Mouse (Mus musculus): ENCODE measurements around the gene Trcg1. TPM values are rescaled to one million over a fixed set of nuclear protein-coding genes. Genes with fewer than 3 reads are reported as not detected.
"Not testable (repeated sequence)": the region's sequence is repeated elsewhere in the genome, so short reads cannot be mapped to it uniquely, and the experiment has no call there.

The Trcg1 gene
- polyA plus RNA-seq, 1 experiment, result not detected

- peak; percentile 59 for DNase-seq
- peaks cover 20% of the 10 kb centered on the region for H3K4me1 ChIP-seq (ENCODE audit: control insufficient read depth, insufficient read depth, low read length)
- H3K27ac ChIP-seq (ENCODE audit: insufficient read depth, low read depth, low read length), result peak overlapping the region; percentile 14; the same call in 1 of the 2 replicates
- no peak overlapping the region for H3K4me3 ChIP-seq (ENCODE audit: insufficient read depth, low read depth, low read length)
- H3K27me3 ChIP-seq (replicated peaks; ENCODE audit: control insufficient read depth, insufficient read depth, low read length), result no peaks in the 10 kb centered on the region
- TF ChIP-seq POLR2A (IDR thresholded peaks at IDR 0.05; ENCODE audit: low read depth, low read length), result no peak
- TF ChIP-seq CTCF (conservative IDR thresholded peaks at IDR 0.05; ENCODE audit: insufficient read depth, insufficient read length, low read depth, low read length), result no peak
- WGBS, result 51% methylated on average over 13 of the region's 13 CpGs
- no peaks in the 10 kb centered on the region for H3K36me3 ChIP-seq (ENCODE audit: control insufficient read depth, insufficient read depth, low read length)
Measured at GRCm38 (mm10) chr9:57225780-57226627, 10.4 kb upstream of the Trcg1 start.

- H3K4me1 ChIP-seq (ENCODE audit: control insufficient read depth, insufficient read depth, low read length), result peaks cover 20% of the 10 kb centered on the region
Measured at GRCm38 (mm10) chr9:57226628-57227122, 9.7 kb upstream of the Trcg1 start.

GRCm38 (mm10) chr9:57227203-57227602 is 9.2 kb upstream of the Trcg1 start:
- Histone ChIP-seq H3K36me3 (ENCODE audit: control insufficient read depth, insufficient read depth, low read length) (no peaks in the 10 kb centered on the region), H3K4me1 (ENCODE audit: control insufficient read depth, insufficient read depth, low read length) (peaks cover 20% of the 10 kb centered on the region), H3K27me3 (replicated peaks; ENCODE audit: control insufficient read depth, insufficient read depth, low read length) (no peaks in the 10 kb centered on the region), H3K27ac (ENCODE audit: insufficient read depth, low read depth, low read length) (peak overlapping the region; percentile 81), H3K4me3 (ENCODE audit: insufficient read depth, low read depth, low read length) (no peak overlapping the region)
- WGBS, result 43% methylated on average over 5 of the region's 5 CpGs
- DNase-seq, result peak; percentile 70
- TF ChIP-seq POLR2A (IDR thresholded peaks at IDR 0.05; ENCODE audit: low read depth, low read length) (no peak), CTCF (conservative IDR thresholded peaks at IDR 0.05; ENCODE audit: insufficient read depth, insufficient read length, low read depth, low read length) (no peak)

More at GRCm38 (mm10) chr9:57226628-57227122, 9.7 kb upstream of the Trcg1 start:
- not testable (repeated sequence) for H3K27me3 ChIP-seq (replicated peaks; ENCODE audit: control insufficient read depth, insufficient read depth, low read length); DNase-seq; H3K27ac ChIP-seq (ENCODE audit: insufficient read depth, low read depth, low read length); H3K4me3 ChIP-seq (ENCODE audit: insufficient read depth, low read depth, low read length); H3K36me3 ChIP-seq (ENCODE audit: control insufficient read depth, insufficient read depth, low read length)
- WGBS, result 64% methylated on average over 6 of the region's 6 CpGs

GRCm38 (mm10) chr9:57228186-57228585 is 8.2 kb upstream of the Trcg1 start:
- no peaks in the 10 kb centered on the region for H3K27me3 ChIP-seq (replicated peaks; ENCODE audit: control insufficient read depth, insufficient read depth, low read length)
- no peak overlapping the region for H3K4me3 ChIP-seq (ENCODE audit: insufficient read depth, low read depth, low read length)
- no peaks in the 10 kb centered on the region for H3K36me3 ChIP-seq (ENCODE audit: control insufficient read depth, insufficient read depth, low read length)
- TF ChIP-seq CTCF (conservative IDR thresholded peaks at IDR 0.05; ENCODE audit: insufficient read depth, insufficient read length, low read depth, low read length), result no peak
- no peak for TF ChIP-seq POLR2A (IDR thresholded peaks at IDR 0.05; ENCODE audit: low read depth, low read length)
- WGBS, result 71% methylated on average over 4 of the region's 4 CpGs
- no peak overlapping the region for H3K27ac ChIP-seq (ENCODE audit: insufficient read depth, low read depth, low read length)
- H3K4me1 ChIP-seq (ENCODE audit: control insufficient read depth, insufficient read depth, low read length), result peaks cover 20% of the 10 kb centered on the region
- DNase-seq, result no peak

- WGBS, result 34% methylated on average over 4 of the region's 4 CpGs
- Histone ChIP-seq H3K27me3 (replicated peaks; ENCODE audit: control insufficient read depth, insufficient read depth, low read length) (no peaks in the 10 kb centered on the region), H3K4me3 (ENCODE audit: insufficient read depth, low read depth, low read length) (no peak overlapping the region), H3K27ac (ENCODE audit: insufficient read depth, low read depth, low read length) (peak overlapping the region; percentile 71), H3K36me3 (ENCODE audit: control insufficient read depth, insufficient read depth, low read length) (no peaks in the 10 kb centered on the region), H3K4me1 (ENCODE audit: control insufficient read depth, insufficient read depth, low read length) (peaks cover 17% of the 10 kb centered on the region)
- no peak for TF ChIP-seq CTCF (conservative IDR thresholded peaks at IDR 0.05; ENCODE audit: insufficient read depth, insufficient read length, low read depth, low read length)
- TF ChIP-seq POLR2A (IDR thresholded peaks at IDR 0.05; ENCODE audit: low read depth, low read length), result no peak
- DNase-seq, result peak; percentile 95
Measured at GRCm38 (mm10) chr9:57229726-57230125, 6.6 kb upstream of the Trcg1 start.

- Histone ChIP-seq H3K4me3 (ENCODE audit: insufficient read depth, low read depth, low read length) (no peak overlapping the region), H3K27ac (ENCODE audit: insufficient read depth, low read depth, low read length) (peak overlapping the region; percentile 71), H3K4me1 (ENCODE audit: control insufficient read depth, insufficient read depth, low read length) (peaks cover 17% of the 10 kb centered on the region), H3K27me3 (replicated peaks; ENCODE audit: control insufficient read depth, insufficient read depth, low read length) (no peaks in the 10 kb centered on the region), H3K36me3 (ENCODE audit: control insufficient read depth, insufficient read depth, low read length) (no peaks in the 10 kb centered on the region)
- WGBS, result 48% methylated on average over 9 of the region's 9 CpGs
- no peak for TF ChIP-seq CTCF (conservative IDR thresholded peaks at IDR 0.05; ENCODE audit: insufficient read depth, insufficient read length, low read depth, low read length)
- TF ChIP-seq POLR2A (IDR thresholded peaks at IDR 0.05; ENCODE audit: low read depth, low read length), result no peak
- no peak for DNase-seq
Measured at GRCm38 (mm10) chr9:57230146-57230783, 6.1 kb upstream of the Trcg1 start.

All from kidney, adult 2 months (tissue).